In the genomic region with DNA sequence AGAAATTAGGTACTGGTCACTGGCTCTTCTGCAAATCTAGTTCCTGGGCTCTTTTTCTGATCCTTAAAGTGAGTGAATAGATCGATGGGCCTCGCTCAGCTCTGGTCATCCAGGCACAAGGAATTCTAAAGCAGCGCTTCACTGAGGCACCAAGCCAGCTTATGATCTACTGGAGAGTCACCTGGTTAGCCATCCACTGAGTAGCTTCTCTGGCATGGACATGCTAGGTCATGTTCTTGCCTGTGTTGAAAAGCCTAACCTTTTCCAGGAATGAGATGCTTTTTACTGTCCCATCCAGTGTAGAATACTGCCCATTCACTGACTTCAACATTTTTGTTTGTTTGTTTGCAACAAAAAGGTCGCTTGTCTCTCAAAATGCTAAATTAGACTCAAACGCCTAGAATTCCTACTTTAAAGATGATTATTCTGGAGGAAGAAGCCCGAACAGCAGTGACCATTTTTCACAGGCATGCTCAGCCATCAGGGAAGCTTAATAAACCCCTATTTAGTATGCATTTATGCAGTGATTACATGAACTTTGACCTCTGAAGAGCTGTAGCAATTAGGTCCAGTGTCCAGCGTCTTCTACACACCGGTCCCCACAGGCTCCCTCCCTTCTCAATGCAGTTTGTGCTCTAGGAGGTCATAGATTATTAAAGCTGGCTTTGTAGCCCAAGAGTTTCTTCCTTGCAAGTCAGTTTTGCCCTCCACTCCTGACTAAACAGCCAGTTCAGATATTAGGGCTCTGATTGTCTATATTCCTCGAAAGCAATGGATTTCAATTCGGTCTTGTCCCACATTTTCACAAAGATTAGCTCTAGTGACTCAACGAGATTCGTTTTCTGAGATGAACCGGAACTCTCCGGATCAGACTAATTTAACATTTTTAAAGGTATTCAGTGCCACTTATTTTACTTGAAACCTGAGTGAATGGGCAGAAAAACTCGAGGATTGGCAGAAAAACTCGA, we compare ENCODE assay signal across 32 mouse cellular contexts. TPM values are rescaled to one million over a fixed set of nuclear protein-coding genes. Genes with fewer than 3 reads are reported as not detected.
A peak's percentile ranks its signal among the peaks of the same experiment; 100 is the strongest.
DNase-seq lines count a peak whose midpoint lies in the region; ATAC-seq lines count a peak whose summit lies in the region.
"Had no signal": no experiment of that assay in that cellular context is flagged by ENCODE, and none has a peak within 500 bp of the region (broad histone marks: within the 10 kb centered on the region; RNA-seq: fewer than 3 reads in every experiment).

No protein-coding gene starts in this region.

- H3K27ac ChIP-seq in hindbrain, embryonic 10.5 days: no peak overlapping the region
- no peak overlapping the region for H3K27ac ChIP-seq in hindbrain, embryonic 16.5 days (ENCODE audit: low read depth, low read length)
- no peak overlapping the region for H3K27ac ChIP-seq in midbrain, embryonic 11.5 days (ENCODE audit: low read depth, low read length)
- H3K27ac ChIP-seq in midbrain, embryonic 16.5 days (ENCODE audit: low read length): no peak overlapping the region
- no peak overlapping the region for H3K27ac ChIP-seq in embryonic facial prominence, embryonic 10.5 days (replicated peaks)
- H3K27ac ChIP-seq: heart, embryonic 15.5 days; layer of hippocampus, adult 2 months; limb, embryonic 13.5 days; liver, embryonic 12.5 days had no signal

- H3K4me2 ChIP-seq in hindbrain, embryonic 16.5 days (ENCODE audit: low read length): no peak overlapping the region
- no peak overlapping the region for H3K4me2 ChIP-seq in midbrain, embryonic 11.5 days
- no peak overlapping the region for H3K4me2 ChIP-seq in midbrain, embryonic 16.5 days (ENCODE audit: low read length)
- H3K4me2 ChIP-seq: heart, embryonic 15.5 days; limb, embryonic 13.5 days; liver, embryonic 12.5 days had no signal

- ATAC-seq in hindbrain, embryonic 16.5 days: no peak
- no peak for ATAC-seq in midbrain, embryonic 11.5 days (ENCODE audit: low FRiP score)
- ATAC-seq in midbrain, embryonic 16.5 days: no peak
- ATAC-seq: liver, embryonic 12.5 days; Patski had no signal

- H3K4me3 ChIP-seq in hindbrain, embryonic 10.5 days: no peak overlapping the region
- no peak overlapping the region for H3K4me3 ChIP-seq in hindbrain, embryonic 16.5 days (ENCODE audit: low read length)
- H3K4me3 ChIP-seq in midbrain, embryonic 11.5 days (ENCODE audit: low read depth, low read length): no peak overlapping the region
- no peak overlapping the region for H3K4me3 ChIP-seq in midbrain, embryonic 16.5 days (ENCODE audit: low read depth, low read length)
- no peak overlapping the region for H3K4me3 ChIP-seq in embryonic facial prominence, embryonic 10.5 days
- H3K4me3 ChIP-seq: heart, embryonic 15.5 days; layer of hippocampus, adult 2 months; limb, embryonic 13.5 days; liver, embryonic 12.5 days; megakaryocyte, embryonic 14.5 days had no signal

- 0 out of 2 replicates have a peak, but pooled peaks cover 5% of the 10 kb centered on the region for H3K4me1 ChIP-seq in hindbrain, embryonic 10.5 days (replicated peaks)
- no peaks in the 10 kb centered on the region; the same call in 1 of the 2 replicates for H3K4me1 ChIP-seq in hindbrain, embryonic 16.5 days (ENCODE audit: control insufficient read depth, insufficient read depth, low read depth, low read length)
- H3K4me1 ChIP-seq in midbrain, embryonic 11.5 days (ENCODE audit: control insufficient read depth, insufficient read depth, low read length): no peaks in the 10 kb centered on the region
- no peaks in the 10 kb centered on the region for H3K4me1 ChIP-seq in midbrain, embryonic 16.5 days (ENCODE audit: control insufficient read depth, insufficient read depth, low read length)
- peaks cover 5% of the 10 kb centered on the region; the same call in 1 of the 2 replicates for H3K4me1 ChIP-seq in embryonic facial prominence, embryonic 10.5 days
- H3K4me1 ChIP-seq: liver, embryonic 12.5 days had no signal

- peaks cover 100% of the 10 kb centered on the region for H3K27me3 ChIP-seq in hindbrain, embryonic 10.5 days (ENCODE audit: insufficient read depth, poor library complexity, severe bottlenecking)
- H3K27me3 ChIP-seq in hindbrain, embryonic 16.5 days (replicated peaks; ENCODE audit: control insufficient read depth, insufficient read depth, low read length): peaks cover 48% of the 10 kb centered on the region
- peaks cover 93% of the 10 kb centered on the region for H3K27me3 ChIP-seq in midbrain, embryonic 11.5 days (ENCODE audit: control insufficient read depth, insufficient read depth, low read length)
- H3K27me3 ChIP-seq in midbrain, embryonic 16.5 days (ENCODE audit: control insufficient read depth, insufficient read depth, low read depth, low read length): peaks cover 82% of the 10 kb centered on the region
- H3K27me3 ChIP-seq in embryonic facial prominence, embryonic 10.5 days (replicated peaks; ENCODE audit: low read depth, poor library complexity, severe bottlenecking): peaks cover 100% of the 10 kb centered on the region
- H3K27me3 ChIP-seq: CH12.LX, Patski had no signal

- DNase-seq in hindbrain, embryonic 10.5 days (ENCODE audit: low spot score): peak; percentile 38
- DNase-seq in midbrain, embryonic 11.5 days (ENCODE audit: low spot score, missing footprints): peak; percentile 93
- DNase-seq in embryonic facial prominence, embryonic 10.5 days (ENCODE audit: low spot score): peak; percentile 18
- peak; percentile 25 for DNase-seq in retina, postnatal 1 day
- DNase-seq in adrenal gland, adult 18-20 months (ENCODE audit: low spot score in 2 of 2): no peak
- DNase-seq: adrenal gland, adult 2 months; B cell, adult 2 months; cerebellum, adult 11-12 months; cerebellum, postnatal 25 days; gastrocnemius, postnatal 25 days; heart, postnatal 36 days; kidney, adult 8-10 months; kidney, postnatal 25 days; layer of hippocampus, postnatal 36 days; lung, adult 18-20 months; lung, postnatal 14 days; midbrain, embryonic 14.5 days; right cerebral cortex, postnatal 25 days; spleen, adult 18-20 months; thymus, postnatal 25 days had no signal

- no peak overlapping the region for H3K9ac ChIP-seq in hindbrain, embryonic 16.5 days (ENCODE audit: low read depth, low read length)
- no peak overlapping the region for H3K9ac ChIP-seq in midbrain, embryonic 11.5 days (ENCODE audit: low read length)
- H3K9ac ChIP-seq in midbrain, embryonic 16.5 days (ENCODE audit: low read depth, low read length): no peak overlapping the region
- H3K9ac ChIP-seq: heart, embryonic 15.5 days; limb, embryonic 13.5 days; liver, embryonic 12.5 days had no signal

- H3K9me3 ChIP-seq in hindbrain, embryonic 10.5 days: no peaks in the 10 kb centered on the region
- peaks cover 3% of the 10 kb centered on the region; the same call in 1 of the 2 replicates for H3K9me3 ChIP-seq in hindbrain, embryonic 16.5 days (ENCODE audit: control insufficient read depth, low read length)
- no peaks in the 10 kb centered on the region; the same call in 1 of the 2 replicates for H3K9me3 ChIP-seq in midbrain, embryonic 11.5 days (ENCODE audit: control insufficient read depth, low read length)
- no peaks in the 10 kb centered on the region; the same call in 1 of the 2 replicates for H3K9me3 ChIP-seq in midbrain, embryonic 16.5 days (replicated peaks; ENCODE audit: control insufficient read depth, low read length, poor library complexity, severe bottlenecking)
- H3K9me3 ChIP-seq in embryonic facial prominence, embryonic 10.5 days: no peaks in the 10 kb centered on the region
- H3K9me3 ChIP-seq: G1E; heart, embryonic 15.5 days; limb, embryonic 13.5 days; liver, embryonic 12.5 days had no signal

- 3% methylated on average over 16 of the region's 16 CpGs for WGBS in hindbrain, embryonic 10.5 days
- WGBS in hindbrain, embryonic 16.5 days: 12% methylated on average over 16 of the region's 16 CpGs
- 2% methylated on average over 16 of the region's 16 CpGs for WGBS in midbrain, embryonic 11.5 days
- WGBS in midbrain, embryonic 16.5 days: 2% methylated on average over 16 of the region's 16 CpGs
- WGBS in embryonic facial prominence, embryonic 10.5 days: 2% methylated on average over 16 of the region's 16 CpGs

- no peaks in the 10 kb centered on the region for H3K36me3 ChIP-seq in hindbrain, embryonic 10.5 days
- H3K36me3 ChIP-seq in hindbrain, embryonic 16.5 days (ENCODE audit: control insufficient read depth, insufficient read depth, low read length): no peaks in the 10 kb centered on the region
- H3K36me3 ChIP-seq in midbrain, embryonic 11.5 days (ENCODE audit: control insufficient read depth, insufficient read depth, low read length): no peaks in the 10 kb centered on the region
- no peaks in the 10 kb centered on the region for H3K36me3 ChIP-seq in midbrain, embryonic 16.5 days (ENCODE audit: control insufficient read depth, insufficient read depth, low read length)
- H3K36me3 ChIP-seq in embryonic facial prominence, embryonic 10.5 days (replicated peaks): no peaks in the 10 kb centered on the region
- H3K36me3 ChIP-seq: G1E; heart, embryonic 15.5 days; limb, embryonic 13.5 days; liver, embryonic 12.5 days had no signal

RNA-seq across cellular contexts. Expression of a gene that starts 5.6 kb away (rescaled TPM):
- 0.77 and 1.4 TPM in 2 replicates for polyA plus RNA-seq in hindbrain, embryonic 10.5 days (2016; fragmentation: Nextera tagmentation; extraction: Ambion mirVana)
- 1.8 and 2.0 TPM in 2 replicates for polyA plus RNA-seq in hindbrain, embryonic 16.5 days (2015; fragmentation: Nextera tagmentation; extraction: Ambion mirVana)
- polyA plus RNA-seq in midbrain, embryonic 11.5 days (2014; fragmentation: Nextera tagmentation; extraction: Ambion mirVana): 0.53 and 0.63 TPM in 2 replicates
- polyA plus RNA-seq in midbrain, embryonic 16.5 days (2015; fragmentation: Nextera tagmentation; extraction: Ambion mirVana): 0.20 TPM in 1 of 2 replicates, not detected in the other
- 0.57 and 0.62 TPM in 2 replicates for polyA plus RNA-seq in embryonic facial prominence, embryonic 10.5 days (2016; fragmentation: Nextera tagmentation; extraction: Ambion mirVana)
- total RNA-seq in adrenal gland, adult 18-20 months (2021): under 1 TPM; 0.29 to 0.43 TPM
- total RNA-seq: layer of hippocampus, adult 2 months; layer of hippocampus, postnatal 36 days; left cerebral cortex, postnatal 10 days had no signal
- polyA plus RNA-seq: forebrain, embryonic 11.5 days; G1E had no signal

RNA-seq across cellular contexts. Expression of a gene that starts 12.1 kb away (rescaled TPM):
- 31.4 and 56.9 TPM in 2 replicates for polyA plus RNA-seq in hindbrain, embryonic 10.5 days (2016; fragmentation: Nextera tagmentation; extraction: Ambion mirVana)
- polyA plus RNA-seq in hindbrain, embryonic 16.5 days (2015; fragmentation: Nextera tagmentation; extraction: Ambion mirVana): 20.3 and 22.5 TPM in 2 replicates
- polyA plus RNA-seq in midbrain, embryonic 11.5 days (2014; fragmentation: Nextera tagmentation; extraction: Ambion mirVana): 0.14 and 0.26 TPM in 2 replicates
- 0.10 and 0.22 TPM in 2 replicates for polyA plus RNA-seq in midbrain, embryonic 16.5 days (2015; fragmentation: Nextera tagmentation; extraction: Ambion mirVana)
- 8.7 and 16.7 TPM in 2 replicates for polyA plus RNA-seq in embryonic facial prominence, embryonic 10.5 days (2016; fragmentation: Nextera tagmentation; extraction: Ambion mirVana)
- total RNA-seq in adrenal gland, adult 18-20 months (2021): 1 to 10 TPM in 1 of 2 experiments, under 1 TPM in 1; 0.96 to 1.3 TPM
- total RNA-seq: CH12.LX; G1E; layer of hippocampus, adult 2 months; layer of hippocampus, postnatal 36 days; left cerebral cortex, postnatal 10 days had no signal
- polyA plus RNA-seq: forebrain, embryonic 11.5 days; G1E had no signal

RNA-seq across cellular contexts. Expression of a gene that starts 24.8 kb away (rescaled TPM):
- polyA plus RNA-seq in hindbrain, embryonic 10.5 days (2016; fragmentation: Nextera tagmentation; extraction: Ambion mirVana): 0.90 and 3.6 TPM in 2 replicates
- polyA plus RNA-seq in hindbrain, embryonic 16.5 days (2015; fragmentation: Nextera tagmentation; extraction: Ambion mirVana): 3.4 and 3.6 TPM in 2 replicates
- not detected in 2 replicates for polyA plus RNA-seq in midbrain, embryonic 11.5 days (2014; fragmentation: Nextera tagmentation; extraction: Ambion mirVana)
- polyA plus RNA-seq in midbrain, embryonic 16.5 days (2015; fragmentation: Nextera tagmentation; extraction: Ambion mirVana): not detected in 2 replicates
- polyA plus RNA-seq in embryonic facial prominence, embryonic 10.5 days (2016; fragmentation: Nextera tagmentation; extraction: Ambion mirVana): 0.12 and 0.64 TPM in 2 replicates
- under 1 TPM; 0.13 to 0.33 TPM for total RNA-seq in adrenal gland, adult 18-20 months (2021)
- total RNA-seq: CH12.LX; gastrocnemius, postnatal 25 days; layer of hippocampus, adult 2 months; layer of hippocampus, postnatal 36 days; left cerebral cortex, postnatal 10 days had no signal
- polyA plus RNA-seq: forebrain, embryonic 11.5 days; G1E; midbrain, embryonic 14.5 days had no signal

RNA-seq across cellular contexts. Expression of a gene that starts 39.0 kb away (rescaled TPM):
- polyA plus RNA-seq in hindbrain, embryonic 10.5 days (2016; fragmentation: Nextera tagmentation; extraction: Ambion mirVana): 0.14 and 4.3 TPM in 2 replicates
- 5.6 and 8.8 TPM in 2 replicates for polyA plus RNA-seq in hindbrain, embryonic 16.5 days (2015; fragmentation: Nextera tagmentation; extraction: Ambion mirVana)
- polyA plus RNA-seq in midbrain, embryonic 11.5 days (2014; fragmentation: Nextera tagmentation; extraction: Ambion mirVana): not detected in 2 replicates
- polyA plus RNA-seq in midbrain, embryonic 16.5 days (2015; fragmentation: Nextera tagmentation; extraction: Ambion mirVana): not detected in 2 replicates
- polyA plus RNA-seq in embryonic facial prominence, embryonic 10.5 days (2016; fragmentation: Nextera tagmentation; extraction: Ambion mirVana): 0.09 TPM in 1 of 2 replicates, not detected in the other
- 1 to 10 TPM; 1.8 to 3.1 TPM for total RNA-seq in adrenal gland, adult 18-20 months (2021)
- total RNA-seq: CH12.LX; G1E; layer of hippocampus, adult 2 months; layer of hippocampus, postnatal 36 days; left cerebral cortex, postnatal 10 days had no signal
- polyA plus RNA-seq: forebrain, embryonic 11.5 days; G1E; midbrain, embryonic 14.5 days had no signal

RNA-seq across cellular contexts. Expression of a gene that starts 51.9 kb away (rescaled TPM):
- polyA plus RNA-seq in hindbrain, embryonic 10.5 days (2016; fragmentation: Nextera tagmentation; extraction: Ambion mirVana): 1.8 TPM in 1 of 2 replicates, not detected in the other
- polyA plus RNA-seq in hindbrain, embryonic 16.5 days (2015; fragmentation: Nextera tagmentation; extraction: Ambion mirVana): 85.9 and 106 TPM in 2 replicates
- polyA plus RNA-seq in midbrain, embryonic 11.5 days (2014; fragmentation: Nextera tagmentation; extraction: Ambion mirVana): not detected in 2 replicates
- polyA plus RNA-seq in midbrain, embryonic 16.5 days (2015; fragmentation: Nextera tagmentation; extraction: Ambion mirVana): 0.21 TPM in 1 of 2 replicates, not detected in the other
- 0.23 TPM in 1 of 2 replicates, not detected in the other for polyA plus RNA-seq in embryonic facial prominence, embryonic 10.5 days (2016; fragmentation: Nextera tagmentation; extraction: Ambion mirVana)
- total RNA-seq in adrenal gland, adult 18-20 months (2021): 10 to 100 TPM; 13.3 to 20.2 TPM
- total RNA-seq: layer of hippocampus, adult 2 months; layer of hippocampus, postnatal 36 days; left cerebral cortex, postnatal 10 days had no signal
- polyA plus RNA-seq: forebrain, embryonic 11.5 days; G1E; midbrain, embryonic 14.5 days had no signal

Comparison
In these comparisons a context has a peak if more than half of its experiments do, and no peak if none do; other contexts are left out.
1. DNase-seq: peak in hindbrain, embryonic 10.5 days (single experiment), midbrain, embryonic 11.5 days (single experiment), embryonic facial prominence, embryonic 10.5 days (single experiment) and retina, postnatal 1 day (single experiment); none in adrenal gland, adult 18-20 months (0 of 2).